Mouse (Mus musculus) heart, embryonic 14.5 days (tissue): Measurements from ENCODE around the gene Pik3ca. TPM values are rescaled to one million over a fixed set of nuclear protein-coding genes. Genes with fewer than 3 reads are reported as not detected.

Source experiments
- ATAC-seq: fragments of 200-750 bp; cut with Nextera tagmentation; 2 replicates; pipeline ENCODE4 v1.8.0; 2017; ENCODE audit warnings: low read depth, moderate TSS enrichment; ENCODE audit not compliant: insufficient number of reproducible peaks, insufficient read depth, low FRiP score
- H3K27ac ChIP-seq, 2 experiments: fragments of 200-500 bp in 1 of 2; fragments of 300-500 bp in 1 of 2; sonication (generic) in 1 of 2; replicated peaks in 1 of 2; 2 replicates each; pipeline ENCODE4 v1.5.1; 2012 to 2014; ENCODE audit warnings: low read depth in 2 of 2, low read length in 2 of 2, control low read depth in 1 of 2, mild to moderate bottlenecking in 1 of 2, mixed read lengths in 1 of 2; ENCODE audit not compliant: control insufficient read depth in 1 of 2, insufficient read depth in 1 of 2
- H3K27me3 ChIP-seq: fragments of 300-500 bp; sonication (generic); 2 replicates; pipeline ENCODE4 v1.6.1; 2014; ENCODE audit warnings: mild to moderate bottlenecking, low read length, control low read depth; ENCODE audit not compliant: control insufficient read depth, insufficient read depth
- H3K36me3 ChIP-seq: fragments of 300-500 bp; sonication (generic); 2 replicates; pipeline ENCODE4 v1.6.1; 2014; ENCODE audit warnings: mild to moderate bottlenecking, control low read depth, low read length, mixed read lengths; ENCODE audit not compliant: control insufficient read depth, insufficient read depth
- H3K4me1 ChIP-seq, 2 experiments: fragments of 200-500 bp in 1 of 2; fragments of 300-500 bp in 1 of 2; sonication (generic) in 1 of 2; 2 replicates each; pipeline ENCODE4 v1.6.1; 2012 to 2014; ENCODE audit warnings: low read length in 2 of 2, control low read depth in 1 of 2, mixed read lengths in 1 of 2; ENCODE audit not compliant: control insufficient read depth in 2 of 2, insufficient read depth in 2 of 2
- H3K4me2 ChIP-seq: fragments of 300-500 bp; sonication (generic); 2 replicates; pipeline ENCODE4 v1.6.1; 2014; ENCODE audit warnings: mild to moderate bottlenecking, low read length
- H3K4me3 ChIP-seq, 2 experiments: fragments of 200-500 bp in 1 of 2; fragments of 300-500 bp in 1 of 2; sonication (generic) in 1 of 2; 2 replicates each; pipeline ENCODE4 v1.5.1; 2012 to 2014; ENCODE audit warnings: low read length in 2 of 2, mild to moderate bottlenecking in 2 of 2, control low read depth in 1 of 2, low read depth in 1 of 2, moderate library complexity in 1 of 2; ENCODE audit not compliant: control insufficient read depth in 1 of 2, insufficient read depth in 1 of 2
- H3K9ac ChIP-seq: fragments of 300-500 bp; sonication (generic); 2 replicates; pipeline ENCODE4 v1.6.1; 2014; ENCODE audit warnings: mild to moderate bottlenecking, low read length
- H3K9me3 ChIP-seq: fragments of 300-500 bp; sonication (generic); 2 replicates; pipeline ENCODE4 v1.6.1; 2016; ENCODE audit warnings: low read length, control low read depth; ENCODE audit not compliant: control insufficient read depth
- WGBS: fragments of 180-500 bp; shearing (Covaris S2); extraction: QIAGEN DNeasy Blood & Tissue Kit; methylation state at CpG from one replicate; pipeline ENCODE4 v1.1.7; 2014; 5-methylcytosine and 5-hydroxymethylcytosine counted together
- polyA plus RNA-seq: library from polyadenylated mRNA; unstranded; fragments of >200 nt; fragmentation: Nextera tagmentation; extraction: Ambion mirVana; gene quantifications from 2 replicates; pipeline ENCODE4 v1.2.1, GENCODE M21; 2014

The Pik3ca gene
- polyA plus RNA-seq, 1 experiment from 2014 or later, result 17.0 TPM

GRCm38 (mm10) chr3:32430394-32430793 lies 32.9 kb downstream of the Pik3ca start:
- Histone ChIP-seq H3K4me1 (peaks cover 6 to 14% of the 10 kb centered on the region in 2 experiments), H3K27ac (no peak overlapping the region), H3K36me3 (peaks cover 4% of the 10 kb centered on the region; the same call in 1 of the 2 replicates), H3K4me2 (no peak overlapping the region), H3K9me3 (no peaks in the 10 kb centered on the region), H3K9ac (no peak overlapping the region), H3K27me3 (no peaks in the 10 kb centered on the region), H3K4me3 (no peak overlapping the region)
- ATAC-seq, result no peak
- WGBS, result 41% methylated on average over 2 of the region's 2 CpGs

GRCm38 (mm10) chr3:32434016-32434415 lies 36.5 kb downstream of the Pik3ca start:
- Histone ChIP-seq H3K27ac (no peak overlapping the region), H3K9ac (no peak overlapping the region), H3K27me3 (no peaks in the 10 kb centered on the region), H3K4me3 (no peak overlapping the region), H3K4me2 (no peak overlapping the region), H3K9me3 (no peaks in the 10 kb centered on the region), H3K4me1 (peaks cover 4 to 7% of the 10 kb centered on the region in 2 experiments), H3K36me3 (peaks cover 21% of the 10 kb centered on the region)
- WGBS, result 67% methylated on average over 2 of the region's 2 CpGs
- no peak for ATAC-seq

- ATAC-seq, result no peak
- H3K4me3 ChIP-seq, result no peak overlapping the region
- 76% methylated on average over 11 of the region's 11 CpGs for WGBS
- H3K9me3 ChIP-seq, result no peaks in the 10 kb centered on the region
- H3K36me3 ChIP-seq, result peaks cover 41% of the 10 kb centered on the region
- H3K4me1 ChIP-seq, result no peaks in the 10 kb centered on the region
- H3K27me3 ChIP-seq, result no peaks in the 10 kb centered on the region
- no peak overlapping the region for H3K27ac ChIP-seq
- H3K4me2 ChIP-seq, result no peak overlapping the region
- no peak overlapping the region for H3K9ac ChIP-seq
Measured at GRCm38 (mm10) chr3:32436101-32436500, 38.6 kb downstream of the Pik3ca start.

GRCm38 (mm10) chr3:32437297-32437696 lies 39.8 kb downstream of the Pik3ca start:
- Histone ChIP-seq H3K36me3 (peaks cover 53% of the 10 kb centered on the region), H3K9me3 (no peaks in the 10 kb centered on the region), H3K27me3 (no peaks in the 10 kb centered on the region), H3K4me1 (no peaks in the 10 kb centered on the region), H3K9ac (no peak overlapping the region), H3K4me2 (no peak overlapping the region), H3K27ac (no peak overlapping the region), H3K4me3 (no peak overlapping the region)
- 67% methylated on average over 6 of the region's 6 CpGs for WGBS
- no peak for ATAC-seq

- ATAC-seq, result no peak
- Histone ChIP-seq H3K36me3 (peaks cover 58% of the 10 kb centered on the region), H3K4me3 (no peak overlapping the region), H3K4me1 (no peaks in the 10 kb centered on the region), H3K9me3 (no peaks in the 10 kb centered on the region), H3K27ac (no peak overlapping the region), H3K9ac (no peak overlapping the region), H3K4me2 (no peak overlapping the region), H3K27me3 (no peaks in the 10 kb centered on the region)
- WGBS, result 94% methylated on average over 6 of the region's 6 CpGs
Measured at GRCm38 (mm10) chr3:32437820-32438219, 40.3 kb downstream of the Pik3ca start.

- no peaks in the 10 kb centered on the region for H3K9me3 ChIP-seq
- no peak overlapping the region for H3K4me2 ChIP-seq
- no peaks in the 10 kb centered on the region for H3K4me1 ChIP-seq
- no peak overlapping the region for H3K4me3 ChIP-seq
- H3K9ac ChIP-seq, result no peak overlapping the region
- WGBS, result 85% methylated on average over 4 of the region's 4 CpGs
- no peak overlapping the region for H3K27ac ChIP-seq
- ATAC-seq, result no peak
- H3K27me3 ChIP-seq, result no peaks in the 10 kb centered on the region
- peaks cover 67% of the 10 kb centered on the region for H3K36me3 ChIP-seq
Measured at GRCm38 (mm10) chr3:32438716-32439115, 41.2 kb downstream of the Pik3ca start.

GRCm38 (mm10) chr3:32441710-32442109 lies 44.2 kb downstream of the Pik3ca start:
- Histone ChIP-seq H3K4me1 (no peaks in the 10 kb centered on the region), H3K36me3 (peaks cover 84% of the 10 kb centered on the region)

GRCm38 (mm10) chr3:32454329-32455021 lies 57.0 kb downstream of the Pik3ca start:
- H3K27me3 ChIP-seq, result no peaks in the 10 kb centered on the region
- H3K36me3 ChIP-seq, result peaks cover 90% of the 10 kb centered on the region
- H3K27ac ChIP-seq, result peak overlapping the region; percentile 72 to 81
- no peak overlapping the region for H3K4me3 ChIP-seq
- ATAC-seq, result peak; percentile 75
- H3K9ac ChIP-seq, result no peak overlapping the region
- peaks cover 5 to 6% of the 10 kb centered on the region in 2 experiments; a peak in 3 of 4 replicates for H3K4me1 ChIP-seq
- no peak overlapping the region for H3K4me2 ChIP-seq
- WGBS, result 25% methylated on average over 11 of the region's 11 CpGs
- no peaks in the 10 kb centered on the region for H3K9me3 ChIP-seq

More at GRCm38 (mm10) chr3:32441710-32442109, 44.2 kb downstream of the Pik3ca start:
- Histone ChIP-seq H3K27me3 (no peaks in the 10 kb centered on the region), H3K27ac (no peak overlapping the region), H3K9ac (no peak overlapping the region), H3K4me3 (no peak overlapping the region), H3K9me3 (no peaks in the 10 kb centered on the region), H3K4me2 (no peak overlapping the region)
- no peak for ATAC-seq
